Mouse (Mus musculus) c-Kit-positive CD71-negative TER-119-negative erythroid progenitor cells, embryonic 14.5 days (primary cell): ENCODE results near the gene Gabre.
A peak's percentile ranks its signal among the peaks of the same experiment; 100 is the strongest.

ENCODE experiments used
- DNase-seq: peaks from one replicate; pipeline ENCODE4 v3.0.0-alpha.2; 2013; ENCODE audit warnings: low read depth

Gene Gabre

DNA sequence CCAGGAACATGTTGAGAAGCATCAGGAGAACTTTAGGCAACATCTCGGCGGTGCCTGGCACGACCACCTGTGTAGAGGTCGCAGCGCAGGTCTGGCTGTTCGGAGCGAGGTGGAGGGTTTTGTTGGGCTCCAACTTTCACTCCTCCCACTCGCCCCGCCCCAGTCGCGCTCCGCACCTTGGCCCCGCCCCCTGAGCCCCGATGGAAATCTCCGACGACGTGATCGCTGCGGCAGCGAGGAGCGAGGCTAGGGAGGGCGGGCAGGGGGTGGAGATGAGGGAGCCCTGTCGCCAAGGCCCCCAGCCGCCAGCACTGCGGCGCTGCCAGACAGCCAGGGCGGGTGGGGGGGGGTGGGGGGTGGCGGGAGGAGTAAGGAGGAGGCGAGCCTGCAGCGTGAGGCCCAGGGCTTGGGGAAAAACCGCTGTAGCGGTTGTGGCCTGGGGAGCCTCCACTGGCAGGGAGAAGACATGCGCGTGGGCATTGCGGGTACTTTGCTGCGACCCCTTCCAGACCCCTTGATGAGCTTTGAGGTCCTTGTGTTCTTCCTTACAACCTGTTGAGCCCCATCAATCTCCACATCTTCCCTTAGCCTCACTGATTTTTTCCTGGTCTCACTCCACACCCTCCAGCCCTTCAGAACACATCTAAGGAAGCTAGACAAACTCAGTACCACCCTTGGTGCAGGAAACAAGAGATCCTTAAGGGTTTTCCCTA, at the start of gene Gabre:
Gene Gabre, minus strand, starts transcription at position 145 of the 713 bp plus-strand sequence.
- peak; percentile 3 for DNase-seq

DNA sequence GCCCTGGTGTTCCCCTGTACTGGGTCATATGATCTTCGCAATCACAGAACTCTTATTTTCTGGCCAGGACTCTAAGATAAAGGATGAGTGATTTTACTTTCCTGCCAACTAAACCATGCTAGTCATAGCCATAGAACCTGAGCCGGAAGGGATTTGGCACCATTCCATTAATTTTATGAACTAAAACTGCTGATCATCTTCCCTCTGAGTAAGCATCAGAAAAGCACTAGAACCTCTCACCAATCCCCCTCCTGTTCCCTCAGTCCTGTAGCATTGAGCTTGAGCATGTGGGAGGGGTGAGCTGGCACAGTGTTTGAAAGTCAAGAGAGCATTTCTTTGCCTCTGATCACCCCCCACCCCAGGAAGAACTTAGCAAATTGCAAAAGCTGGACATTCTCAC, 23.2 kb upstream of the Gabre start:
- no peak for DNase-seq

DNA sequence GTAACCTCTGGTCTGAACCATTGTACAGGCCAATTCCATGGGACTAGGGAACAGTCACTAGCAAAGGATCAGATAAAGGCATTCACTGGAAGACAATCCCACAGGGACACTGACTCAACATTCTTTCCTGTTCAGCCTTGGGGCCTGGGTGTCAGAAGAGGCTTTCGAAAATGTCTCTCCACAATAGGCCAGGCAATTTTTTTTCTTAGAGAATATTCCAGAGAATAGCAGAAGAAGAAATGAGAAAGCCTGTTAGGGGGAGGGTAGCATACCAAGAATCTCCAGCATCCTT, 715 bp upstream of the Gabre start:
- DNase-seq: no peak

DNA sequence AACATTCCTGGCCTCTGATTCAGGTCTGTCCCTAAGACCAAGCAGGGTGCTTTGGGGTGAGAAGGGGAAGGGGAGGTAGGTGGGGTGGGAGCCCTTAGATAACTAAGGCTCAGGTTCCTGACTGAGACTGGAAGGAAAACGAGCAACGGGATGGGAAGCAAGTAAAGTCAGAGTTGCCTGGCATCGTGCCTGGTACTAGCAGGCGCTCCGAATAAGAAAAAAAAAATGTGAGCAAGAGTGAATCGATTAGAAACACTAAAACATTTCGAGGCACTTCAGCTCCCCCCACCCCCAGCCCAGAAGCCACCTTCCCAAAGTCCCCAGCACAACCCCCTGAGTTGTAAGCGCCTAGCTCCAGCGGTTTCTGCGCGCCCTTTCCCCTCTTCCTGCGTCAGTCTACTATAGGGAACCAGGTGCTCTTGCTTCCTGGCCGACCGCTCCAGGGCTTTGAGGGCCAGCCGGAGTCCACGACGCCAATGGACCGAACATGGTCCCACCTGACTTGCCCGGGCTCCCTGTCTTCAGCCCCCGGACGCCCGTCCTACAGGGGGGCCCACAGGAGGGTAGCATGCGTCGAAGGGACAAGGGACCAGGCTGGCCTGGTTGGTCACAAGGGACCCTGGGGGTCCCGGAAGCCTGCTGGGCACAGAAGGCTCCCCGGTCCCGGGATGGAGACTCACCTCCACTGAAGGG, 491 bp downstream of the Gabre start:
- DNase-seq: no peak

DNA sequence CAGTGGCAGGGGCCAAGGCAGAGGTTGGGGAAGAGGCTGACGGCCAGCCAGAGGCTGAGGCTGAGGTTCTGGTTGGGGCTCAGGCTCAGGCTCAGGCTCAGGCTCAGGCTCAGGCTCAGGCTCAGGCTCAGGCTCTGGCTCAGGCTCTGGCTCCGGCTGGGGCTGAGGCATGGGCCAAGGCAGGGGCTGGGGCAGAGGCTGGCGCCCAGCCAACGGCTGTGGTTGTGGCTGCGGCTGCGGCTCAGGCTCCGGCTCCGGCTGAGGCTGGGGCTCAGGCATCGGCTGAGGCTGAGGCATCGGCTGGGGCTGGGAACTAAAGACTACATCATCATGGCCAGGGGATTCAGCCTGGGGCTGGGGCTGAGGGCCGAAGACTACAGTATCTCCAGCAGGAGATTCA, 4.0 kb downstream of the Gabre start:
- no peak for DNase-seq

DNA sequence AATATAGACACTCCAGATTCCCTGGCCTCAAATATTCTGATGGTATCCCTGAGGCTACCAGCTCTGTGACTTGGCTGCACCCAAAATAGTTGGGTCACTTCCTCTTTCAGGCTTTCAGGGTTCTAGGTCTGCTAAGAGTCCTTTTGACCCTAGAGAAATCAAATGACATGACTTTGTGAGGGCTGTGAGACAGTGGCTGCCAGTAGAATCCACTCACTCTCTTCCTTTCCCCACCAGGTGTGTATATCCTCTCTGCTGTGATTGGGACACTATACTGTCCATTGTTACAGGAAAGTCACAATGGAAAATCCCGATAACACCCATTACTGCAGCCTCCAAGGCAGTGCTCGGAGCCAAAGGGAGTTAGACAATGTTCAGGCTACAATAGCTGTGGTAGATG, 52.9 kb downstream of the Gabre start, which contains the start of gene Magea4:
Gene Magea4, plus strand, starts transcription at position 301 of the 400 bp plus-strand sequence.
- no peak for DNase-seq
